In the genomic region with DNA sequence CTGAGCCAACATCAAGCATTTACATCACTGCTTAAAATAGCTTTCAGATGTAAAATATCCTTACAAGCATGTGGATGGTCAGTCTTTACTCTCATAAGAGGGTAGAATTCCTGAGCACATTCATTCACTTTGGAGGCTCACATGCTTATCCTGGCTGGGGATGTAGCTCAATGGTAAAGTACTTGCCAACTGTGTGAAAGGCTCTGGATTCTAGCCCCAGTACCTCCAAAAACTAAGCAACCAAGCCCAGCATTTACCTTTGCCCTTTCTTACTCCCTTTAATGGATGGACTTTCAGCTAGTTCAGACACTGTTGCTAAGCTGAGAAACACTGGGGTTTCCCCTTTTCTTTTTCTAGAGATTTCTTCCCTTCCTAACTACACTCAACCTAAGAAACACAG, we compare ENCODE assay signal across 22 mouse cellular contexts. TPM values are rescaled to one million over a fixed set of nuclear protein-coding genes. Genes with fewer than 3 reads are reported as not detected.
DNase-seq lines count a peak whose midpoint lies in the region; TF ChIP-seq lines count a peak whose summit lies in the region.
"Had no signal": no experiment of that assay in that cellular context is flagged by ENCODE, and none has a peak within 500 bp of the region (broad histone marks: within the 10 kb centered on the region; RNA-seq: fewer than 3 reads in every experiment).

No protein-coding gene starts in this region.

- intact Hi-C loops in gastrocnemius, adult 2 months (cut with DNase I), result no loop called here

- TF ChIP-seq CTCF in gastrocnemius, adult 2 months (IDR thresholded peaks at IDR 0.05), result no peak

- H3K4me3 ChIP-seq in gastrocnemius, adult 2 months, result no peak overlapping the region
- H3K4me3 ChIP-seq: forebrain, embryonic 10.5 days; forebrain, embryonic 13.5 days; heart, adult 2 months; heart, embryonic 12.5 days; heart, embryonic 15.5 days had no signal

- no peak for DNase-seq in gastrocnemius, adult 2 months
- DNase-seq in gastrocnemius, postnatal 25 days, result no peak
- DNase-seq in kidney, adult 11 months, result peak; percentile 14
- DNase-seq in kidney, postnatal 14 days, result no peak
- peak; percentile 21 to 64 for DNase-seq in kidney, postnatal 36 days
- DNase-seq in kidney, adult 18-20 months, result no peak
- DNase-seq: adrenal gland, adult 8-10 months; adrenal gland, postnatal 25 days; cerebellum, adult 11-12 months; cerebellum, adult 8-10 months; cerebellum, postnatal 10 days; cerebellum, postnatal 36 days; gastrocnemius, postnatal 14 days; heart, adult 2 months; heart, postnatal 14 days; heart, postnatal 4 days had no signal

- peak overlapping the region; percentile 65; the same call in 1 of the 2 replicates for H3K27ac ChIP-seq in gastrocnemius, adult 2 months
- H3K27ac ChIP-seq: forebrain, embryonic 10.5 days; forebrain, embryonic 13.5 days; heart, adult 2 months; heart, embryonic 15.5 days; hindbrain, embryonic 14.5 days; hindbrain, postnatal 0 days had no signal

RNA-seq across cellular contexts. Expression of gene Eif3m, which starts 9.6 kb away (rescaled TPM):
- 10 to 100 TPM; 90.6 to 91.6 TPM for total RNA-seq in gastrocnemius, adult 2 months (2021)
- total RNA-seq in gastrocnemius, postnatal 25 days (2021), result 10 to 100 TPM; 91.3 to 98.7 TPM

Comparison
In these comparisons a context has a peak if more than half of its experiments do, and no peak if none do; other contexts are left out.
1. DNase-seq: peak in kidney, adult 11 months (single experiment) and kidney, postnatal 36 days (2 of 2); none in gastrocnemius, adult 2 months (single experiment), gastrocnemius, postnatal 25 days (single experiment), kidney, postnatal 14 days (single experiment) and kidney, adult 18-20 months (single experiment).